Mouse (Mus musculus): ENCODE measurements around the gene Arl16. TPM values are rescaled to one million over a fixed set of nuclear protein-coding genes. Genes with fewer than 3 reads are reported as not detected.
A peak's percentile ranks its signal among the peaks of the same experiment; 100 is the strongest.
"Not testable (repeated sequence)": the region's sequence is repeated elsewhere in the genome, so short reads cannot be mapped to it uniquely, and the experiment has no call there.

Gene Arl16
- 35.4 and 48.3 TPM in 2 replicates for total RNA-seq (2014; rRNA removed; ENCODE audit: low replicate concordance)
- 25.1 and 28.2 TPM in 2 replicates for polyA plus RNA-seq (2015; fragmentation: Nextera tagmentation; extraction: Ambion mirVana)

DNA sequence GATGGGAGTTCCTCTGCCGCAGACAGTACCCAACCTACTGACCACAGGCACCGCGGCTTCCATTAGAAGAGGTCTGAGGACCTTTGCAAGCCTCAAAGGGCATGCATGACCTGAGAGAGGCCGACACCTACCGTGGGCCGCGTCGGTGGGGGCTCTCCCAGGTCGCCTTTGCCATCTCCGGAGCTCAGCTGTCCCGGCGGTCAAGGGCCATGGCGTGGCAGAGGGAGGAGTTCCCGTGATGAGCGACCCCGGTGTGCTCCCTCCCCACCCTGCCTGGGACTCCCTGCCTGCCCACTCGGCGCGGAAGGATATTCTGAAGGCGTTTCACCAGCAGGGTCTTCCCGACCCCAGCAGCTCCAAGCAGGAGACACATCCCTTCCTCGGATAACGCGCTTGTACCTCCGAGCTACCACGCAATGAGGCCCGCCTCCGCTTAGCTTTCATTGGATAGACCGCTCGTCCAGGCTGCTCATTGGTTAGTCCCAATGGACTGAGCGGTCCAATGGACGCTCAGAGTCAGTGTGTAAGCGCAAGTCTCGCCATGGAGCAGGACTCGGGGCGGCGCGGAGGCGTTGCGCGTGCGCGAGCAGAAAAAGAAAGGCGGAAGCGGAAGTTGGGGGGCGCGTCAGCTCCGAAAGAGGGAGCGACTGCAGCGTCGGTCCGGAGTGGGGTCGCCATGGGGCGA is at the start of gene Arl16:
Gene Arl16, minus strand, starts transcription at position 557 of the 685 bp plus-strand sequence.
- Histone ChIP-seq H3K27ac (ENCODE audit: low read depth) (peak within 1 kb of the TSS; percentile 46), H3K4me1 (ENCODE audit: control insufficient read depth, insufficient read depth) (peaks cover 16% of the 10 kb centered on the region), H3K36me3 (replicated peaks; ENCODE audit: control insufficient read depth, insufficient read depth, low read length) (peaks cover 48% of the 10 kb centered on the region), H3K9ac (replicated peaks; ENCODE audit: low read depth, low read length) (peak within 1 kb of the TSS; percentile 78), H3K9me3 (replicated peaks; ENCODE audit: control insufficient read depth, low read length) (no peaks in the 10 kb centered on the region), H3K4me3 (ENCODE audit: low read depth, low read length) (peak within 1 kb of the TSS; percentile 89), H3K4me2 (ENCODE audit: low read depth, low read length) (peak within 1 kb of the TSS; percentile 94), H3K27me3 (ENCODE audit: control insufficient read depth, insufficient read depth, low read length) (no peaks in the 10 kb centered on the region)
- whole genome bisulfite sequencing, result under 1% methylated on average over 53 of the region's 54 CpGs
- no peak for TF ChIP-seq CTCF (IDR thresholded peaks at IDR 0.05; ENCODE audit: low read depth)
- TF ChIP-seq EP300 (IDR thresholded peaks at IDR 0.05; ENCODE audit: low read depth), result no peak
- peak; percentile 100 for ATAC-seq (ENCODE audit: insufficient read depth, low read depth)
- peak; percentile 98 for DNase-seq (ENCODE audit: low spot score)

GRCm38 (mm10) chr11:120517147-120517546 is 49.7 kb upstream of the Arl16 start:
- H3K9ac ChIP-seq (replicated peaks; ENCODE audit: low read depth, low read length), result no peak overlapping the region
- H3K4me3 ChIP-seq (ENCODE audit: low read depth, low read length), result no peak overlapping the region
- no peak for TF ChIP-seq EP300 (IDR thresholded peaks at IDR 0.05; ENCODE audit: low read depth)
- no peak overlapping the region for H3K4me2 ChIP-seq (ENCODE audit: low read depth, low read length)
- ATAC-seq (ENCODE audit: insufficient read depth, low read depth) (no peak), DNase-seq (ENCODE audit: low spot score) (no peak)
- H3K27me3 ChIP-seq (ENCODE audit: control insufficient read depth, insufficient read depth, low read length), result no peaks in the 10 kb centered on the region
- no peak overlapping the region for H3K27ac ChIP-seq (ENCODE audit: low read depth)
- H3K4me1 ChIP-seq (ENCODE audit: control insufficient read depth, insufficient read depth), result peaks cover 15% of the 10 kb centered on the region
- no peaks in the 10 kb centered on the region for H3K36me3 ChIP-seq (replicated peaks; ENCODE audit: control insufficient read depth, insufficient read depth, low read length)
- H3K9me3 ChIP-seq (replicated peaks; ENCODE audit: control insufficient read depth, low read length), result no peaks in the 10 kb centered on the region
- 81% methylated on average over 4 of the region's 4 CpGs for WGBS

GRCm38 (mm10) chr11:120515611-120516010 is 48.2 kb upstream of the Arl16 start:
- TF ChIP-seq EP300 (IDR thresholded peaks at IDR 0.05; ENCODE audit: low read depth) (no peak), CTCF (IDR thresholded peaks at IDR 0.05; ENCODE audit: low read depth) (peak; percentile 99)
- ATAC-seq (ENCODE audit: insufficient read depth, low read depth), result peak; percentile 45
- H3K4me3 ChIP-seq (ENCODE audit: low read depth, low read length), result no peak overlapping the region
- 18% methylated on average over 17 of the region's 17 CpGs for WGBS
- no peak overlapping the region for H3K27ac ChIP-seq (ENCODE audit: low read depth)
- DNase-seq (ENCODE audit: low spot score), result peak; percentile 76
- no peaks in the 10 kb centered on the region for H3K27me3 ChIP-seq (ENCODE audit: control insufficient read depth, insufficient read depth, low read length)
- H3K9me3 ChIP-seq (replicated peaks; ENCODE audit: control insufficient read depth, low read length), result no peaks in the 10 kb centered on the region
- H3K9ac ChIP-seq (replicated peaks; ENCODE audit: low read depth, low read length), result no peak overlapping the region
- H3K36me3 ChIP-seq (replicated peaks; ENCODE audit: control insufficient read depth, insufficient read depth, low read length), result no peaks in the 10 kb centered on the region
- no peak overlapping the region for H3K4me2 ChIP-seq (ENCODE audit: low read depth, low read length)
- H3K4me1 ChIP-seq (ENCODE audit: control insufficient read depth, insufficient read depth), result peaks cover 16% of the 10 kb centered on the region

GRCm38 (mm10) chr11:120514262-120514661 is 46.9 kb upstream of the Arl16 start:
- not testable (repeated sequence) for H3K4me2 ChIP-seq (ENCODE audit: low read depth, low read length); H3K4me3 ChIP-seq (ENCODE audit: low read depth, low read length); DNase-seq (ENCODE audit: low spot score); H3K4me1 ChIP-seq (ENCODE audit: control insufficient read depth, insufficient read depth); H3K27me3 ChIP-seq (ENCODE audit: control insufficient read depth, insufficient read depth, low read length); ATAC-seq (ENCODE audit: insufficient read depth, low read depth); H3K27ac ChIP-seq (ENCODE audit: low read depth); H3K36me3 ChIP-seq (replicated peaks; ENCODE audit: control insufficient read depth, insufficient read depth, low read length); H3K9ac ChIP-seq (replicated peaks; ENCODE audit: low read depth, low read length); H3K9me3 ChIP-seq (replicated peaks; ENCODE audit: control insufficient read depth, low read length)
- WGBS, result 97% methylated on average over 2 of the region's 2 CpGs

GRCm38 (mm10) chr11:120512790-120513453 is 45.5 kb upstream of the Arl16 start:
- no peak overlapping the region for H3K4me2 ChIP-seq (ENCODE audit: low read depth, low read length)
- peaks cover 9% of the 10 kb centered on the region; the same call in 1 of the 2 replicates for H3K4me1 ChIP-seq (ENCODE audit: control insufficient read depth, insufficient read depth)
- no peak for ATAC-seq (ENCODE audit: insufficient read depth, low read depth)
- no peak overlapping the region for H3K9ac ChIP-seq (replicated peaks; ENCODE audit: low read depth, low read length)
- H3K9me3 ChIP-seq (replicated peaks; ENCODE audit: control insufficient read depth, low read length), result no peaks in the 10 kb centered on the region
- H3K36me3 ChIP-seq (replicated peaks; ENCODE audit: control insufficient read depth, insufficient read depth, low read length), result no peaks in the 10 kb centered on the region
- 43% methylated on average over 6 of the region's 6 CpGs for WGBS
- H3K27me3 ChIP-seq (ENCODE audit: control insufficient read depth, insufficient read depth, low read length), result no peaks in the 10 kb centered on the region
- DNase-seq (ENCODE audit: low spot score), result no peak
- TF ChIP-seq EP300 (IDR thresholded peaks at IDR 0.05; ENCODE audit: low read depth) (no peak), CTCF (IDR thresholded peaks at IDR 0.05; ENCODE audit: low read depth) (no peak)
- H3K27ac ChIP-seq (ENCODE audit: low read depth), result no peak overlapping the region
- H3K4me3 ChIP-seq (ENCODE audit: low read depth, low read length), result no peak overlapping the region

All from heart, postnatal 0 days (tissue).